Mouse (Mus musculus): ENCODE data around the gene 4930404N11Rik. TPM values are rescaled to one million over a fixed set of nuclear protein-coding genes. Genes with fewer than 3 reads are reported as not detected.

The 4930404N11Rik gene
- total RNA-seq (2015) = 0.59 and 0.99 TPM in 2 replicates
- 0.92 and 2.2 TPM in 2 replicates for total RNA-seq (2017)

DNA sequence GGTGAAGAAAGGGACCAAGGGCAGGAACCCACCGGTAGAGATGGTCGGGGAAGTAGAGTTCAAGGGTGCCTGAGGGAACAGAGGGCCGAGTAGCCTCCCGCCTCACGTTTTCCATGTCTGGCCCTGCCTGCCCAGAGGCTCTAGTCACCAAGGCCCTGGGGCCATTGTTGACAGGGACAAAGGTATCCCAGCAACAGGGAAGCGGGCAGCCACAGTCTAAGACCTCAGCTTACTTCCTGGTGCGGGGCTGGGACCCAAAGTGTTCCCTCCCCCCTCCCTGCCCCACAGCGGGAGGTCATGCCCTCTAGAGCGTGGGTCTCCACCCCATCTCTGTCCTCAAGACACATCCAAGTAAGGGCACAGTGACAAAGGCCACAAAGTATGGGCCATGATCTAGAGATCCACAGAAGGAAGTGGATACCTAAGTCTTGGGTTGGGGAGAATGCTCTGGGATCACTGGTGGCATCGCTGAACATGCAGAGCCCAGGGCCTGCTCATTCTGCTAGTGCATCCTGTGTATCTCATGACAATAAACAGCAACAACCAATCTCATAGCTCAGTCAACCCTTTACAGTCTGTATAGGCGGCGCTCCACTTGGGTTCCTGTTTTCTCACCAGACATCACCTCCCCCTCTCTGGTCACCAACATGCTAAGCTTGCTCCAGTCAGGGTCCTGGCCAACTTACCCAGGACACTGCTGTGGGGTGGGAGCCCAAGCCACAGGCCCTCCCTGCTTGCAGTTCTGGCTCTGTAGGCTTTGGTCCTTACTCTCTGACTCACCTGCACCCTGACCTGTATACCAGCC is at the start of gene 4930404N11Rik:
Gene 4930404N11Rik (minus strand): TSS at position 145 of the 805 bp plus-strand sequence.
- peak; percentile 9 for ATAC-seq (replicated peaks; ENCODE audit: poor library complexity)

DNA sequence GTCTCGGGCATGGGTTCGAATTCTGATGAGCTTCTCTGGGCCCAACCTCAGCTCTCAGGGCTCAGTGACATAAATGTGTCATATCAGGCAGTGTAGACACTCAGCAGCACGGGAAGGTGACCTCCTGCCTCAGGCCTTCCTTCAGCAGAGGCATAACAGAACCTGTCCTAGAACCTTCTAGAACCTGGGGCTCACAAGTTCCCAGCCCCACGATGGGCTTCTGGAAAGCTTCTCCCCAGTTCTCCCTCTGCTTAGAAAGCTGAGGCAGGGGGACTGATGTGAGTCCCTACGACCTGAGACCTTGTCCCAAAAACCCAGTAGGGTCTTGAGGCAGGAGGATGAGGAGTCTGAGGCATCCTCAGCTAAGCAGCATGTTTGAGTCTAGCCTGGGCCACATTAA is 49.5 kb upstream of the 4930404N11Rik start:
- ATAC-seq (replicated peaks; ENCODE audit: poor library complexity) = no peak

DNA sequence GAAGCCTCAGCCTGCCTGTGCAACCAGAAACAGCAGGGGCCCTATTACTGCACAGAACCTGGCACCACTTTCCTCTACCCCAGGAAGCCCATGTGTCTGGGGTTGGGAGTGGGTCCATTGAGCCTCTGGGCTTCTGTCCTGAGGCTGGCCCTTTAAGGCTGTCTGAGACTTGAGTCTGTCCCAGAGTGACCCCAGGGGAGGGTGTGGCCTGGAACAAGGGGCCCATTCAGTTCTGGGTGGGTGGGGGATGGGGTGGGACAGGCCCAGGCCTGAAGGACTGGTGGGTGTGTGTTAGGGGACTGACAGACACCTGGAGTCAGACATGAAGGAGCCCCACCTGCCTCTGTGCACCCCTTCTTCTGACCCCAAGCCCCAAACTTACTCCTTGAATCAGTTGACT is 49.1 kb upstream of the 4930404N11Rik start:
- no peak for ATAC-seq (replicated peaks; ENCODE audit: poor library complexity)

DNA sequence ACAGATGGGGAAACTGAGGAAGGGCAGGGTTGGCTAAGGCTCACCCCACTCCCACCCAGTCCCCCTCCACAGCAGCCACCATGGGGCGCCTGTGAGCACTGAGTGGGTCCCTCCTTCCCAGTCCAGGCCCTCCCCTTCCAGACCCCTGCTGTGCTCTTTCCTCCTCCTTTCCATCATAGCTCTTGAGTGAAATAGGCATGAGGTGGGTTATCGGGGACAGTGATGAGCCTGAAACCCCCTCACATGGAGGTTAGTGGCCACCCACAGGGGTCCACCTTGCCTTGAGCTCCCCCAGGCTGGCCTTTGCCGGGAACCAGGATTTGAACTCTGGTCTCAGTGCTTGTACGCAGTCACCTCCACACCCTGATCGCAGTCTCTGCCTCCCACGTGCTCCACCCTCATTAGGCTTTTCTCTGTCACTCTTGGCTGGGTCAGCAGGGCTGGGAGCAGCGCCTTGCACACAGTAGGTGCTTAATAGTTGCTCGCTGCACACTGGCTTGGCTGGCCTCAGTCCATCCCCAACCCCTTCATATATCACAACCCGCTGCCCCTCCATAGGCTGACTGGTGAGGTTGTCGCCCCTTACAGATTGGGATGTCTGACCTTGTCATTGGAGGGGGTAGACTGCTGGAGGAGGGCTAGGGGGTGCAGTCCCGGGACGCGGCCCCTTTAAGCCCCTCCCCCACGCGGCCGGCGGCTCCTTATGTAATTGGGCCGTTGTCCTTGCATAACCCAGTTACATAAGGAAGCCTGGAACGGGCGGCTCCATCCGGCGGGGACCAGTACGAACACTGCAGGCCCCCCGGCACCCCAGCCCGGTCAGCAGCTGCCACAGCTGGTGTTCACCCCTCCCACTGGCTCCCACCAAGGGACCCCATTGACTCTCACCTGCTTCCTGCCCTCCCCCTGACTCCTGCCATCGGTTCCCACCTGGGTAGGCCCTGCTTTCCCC is 48.0 kb upstream of the 4930404N11Rik start:
- ATAC-seq (replicated peaks; ENCODE audit: poor library complexity) = peak; percentile 60

DNA sequence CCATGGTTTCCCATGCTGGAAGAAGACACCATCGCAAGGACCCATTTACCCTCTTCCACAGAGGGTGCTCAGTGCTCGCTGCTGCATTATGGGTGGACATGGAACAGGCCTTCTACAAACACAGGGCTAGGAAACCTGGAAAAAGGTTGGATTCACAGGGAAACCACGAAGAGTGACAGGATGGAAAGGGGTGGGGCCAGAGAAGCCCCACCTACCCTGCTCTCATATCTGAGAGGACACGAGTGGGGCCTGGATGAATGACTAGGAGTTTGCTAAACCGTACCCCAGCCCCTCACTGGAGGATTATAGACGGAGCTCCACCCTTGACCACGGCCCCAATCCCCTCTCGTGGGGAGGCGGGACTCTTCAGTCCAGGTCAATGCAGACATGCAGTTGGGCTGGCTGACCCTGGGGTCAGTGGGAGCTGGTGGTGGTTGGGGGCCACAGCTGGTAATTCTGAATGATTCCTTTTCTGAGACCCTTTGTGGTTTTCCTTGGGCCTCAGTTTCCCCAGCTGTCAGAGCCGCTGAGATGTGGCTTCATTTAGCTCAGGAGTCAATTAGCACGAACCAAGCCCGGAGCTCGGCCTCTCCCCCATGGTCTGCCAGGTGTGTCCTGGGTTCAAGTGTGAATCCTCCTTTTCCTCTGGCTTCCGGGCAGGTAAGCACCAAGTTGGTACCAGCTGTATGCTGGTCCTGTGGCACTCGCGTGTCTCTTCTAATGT is 47.1 kb upstream of the 4930404N11Rik start:
- no peak for ATAC-seq (replicated peaks; ENCODE audit: poor library complexity)

DNA sequence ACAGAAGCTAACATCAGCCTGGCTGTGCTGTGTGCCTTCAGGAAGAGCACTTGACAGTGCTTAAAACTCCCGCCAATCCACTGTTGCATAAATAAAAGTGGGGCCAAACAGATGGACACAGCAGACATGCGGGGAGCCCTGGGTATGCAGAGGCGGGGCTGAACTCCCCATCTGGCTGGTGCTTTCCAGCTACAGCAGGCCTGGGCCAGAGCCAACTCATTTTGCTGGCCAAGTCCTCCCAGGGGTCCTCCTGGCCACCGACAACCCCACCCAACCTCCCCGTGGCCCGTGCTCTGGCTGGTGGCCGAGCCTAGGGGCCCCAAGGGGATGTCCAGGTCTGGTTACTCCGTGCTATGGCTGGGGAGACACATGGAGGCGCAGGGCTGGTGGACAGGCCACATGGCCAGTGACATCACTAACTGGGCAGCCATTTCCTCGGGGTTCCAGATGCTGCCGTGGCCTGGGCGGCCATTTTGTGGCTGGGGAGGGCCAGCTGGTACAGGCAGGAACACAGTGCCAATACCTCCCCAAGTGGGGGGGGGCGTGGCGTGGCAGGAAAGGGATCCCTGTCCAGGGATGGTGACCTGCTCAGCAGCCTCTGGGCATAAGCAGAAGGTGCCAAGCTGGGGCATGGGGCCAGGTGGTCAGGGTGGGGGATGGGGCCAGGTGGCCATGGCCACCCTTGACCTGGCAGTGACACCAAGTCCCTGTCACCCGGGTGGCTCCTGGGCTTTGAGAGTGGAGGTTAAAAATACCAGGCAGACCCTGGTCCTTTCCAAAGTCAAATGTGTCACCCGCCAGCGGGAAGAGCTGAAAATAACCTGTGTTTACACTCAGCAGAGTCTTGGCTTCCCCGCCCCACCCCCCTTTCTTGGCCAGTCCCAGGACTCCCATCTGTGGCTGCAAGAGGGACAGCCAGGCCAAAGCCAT is 46.1 kb upstream of the 4930404N11Rik start:
- no peak for ATAC-seq (replicated peaks; ENCODE audit: poor library complexity)

DNA sequence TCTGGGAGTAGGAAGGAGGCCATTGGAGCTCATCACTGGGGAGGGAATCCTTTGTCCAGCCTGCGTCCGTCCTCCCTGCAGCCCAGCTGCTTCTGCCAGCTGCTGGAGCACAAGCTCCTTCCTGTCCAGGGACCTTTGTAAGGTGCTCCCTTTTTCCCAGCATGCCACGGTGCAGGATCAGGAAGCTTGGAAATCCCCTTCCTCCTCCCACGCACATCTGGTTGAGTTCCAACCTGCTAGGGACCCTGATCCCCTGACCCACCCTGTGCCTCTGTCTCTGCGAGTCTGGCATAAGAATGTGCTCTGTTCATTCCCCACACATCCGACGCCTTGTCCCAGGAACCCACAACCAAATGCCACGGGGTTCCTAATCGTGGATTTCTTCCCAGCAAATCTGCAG is 45.4 kb upstream of the 4930404N11Rik start:
- no peak for ATAC-seq (replicated peaks; ENCODE audit: poor library complexity)

DNA sequence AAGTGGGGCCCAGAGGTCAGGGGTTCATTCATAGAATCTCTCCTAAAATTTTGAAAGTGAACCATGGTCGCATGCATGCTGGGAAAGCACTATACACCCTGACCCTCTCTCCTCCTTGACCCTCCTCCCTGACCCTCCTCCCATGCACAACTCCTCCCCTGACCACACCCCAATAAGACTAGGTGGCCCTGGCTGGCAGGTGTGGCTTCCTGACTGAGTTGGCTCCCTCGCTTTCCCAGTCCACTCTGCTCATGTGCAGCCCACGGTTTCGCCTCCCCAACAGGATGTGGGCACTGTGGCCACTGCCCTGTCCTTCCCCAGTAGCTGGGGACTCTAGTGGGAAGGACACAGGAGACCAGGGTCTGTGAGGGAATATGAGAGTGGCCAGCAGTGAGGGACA is 44.7 kb upstream of the 4930404N11Rik start:
- no peak for ATAC-seq (replicated peaks; ENCODE audit: poor library complexity)

DNA sequence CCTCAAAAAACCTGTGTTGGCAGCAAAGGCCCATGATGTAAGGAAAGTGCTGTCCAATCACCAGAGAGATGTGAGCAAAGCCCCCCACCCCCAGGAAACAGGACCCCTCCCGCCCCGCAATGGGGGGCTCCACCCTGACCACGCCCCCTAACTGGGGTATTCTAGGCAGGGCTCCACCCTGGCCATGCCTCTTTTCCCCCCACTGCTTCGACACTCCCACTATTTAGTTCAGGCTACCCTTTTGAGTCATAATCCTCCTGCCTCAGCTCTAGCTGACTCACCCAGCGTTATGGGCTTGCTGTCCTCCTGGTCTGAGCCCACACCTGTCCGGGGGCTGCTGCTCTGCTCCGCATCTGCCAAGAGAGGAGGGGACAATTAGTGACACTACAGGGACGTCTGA is 43.7 kb upstream of the 4930404N11Rik start:
- no peak for ATAC-seq (replicated peaks; ENCODE audit: poor library complexity)

DNA sequence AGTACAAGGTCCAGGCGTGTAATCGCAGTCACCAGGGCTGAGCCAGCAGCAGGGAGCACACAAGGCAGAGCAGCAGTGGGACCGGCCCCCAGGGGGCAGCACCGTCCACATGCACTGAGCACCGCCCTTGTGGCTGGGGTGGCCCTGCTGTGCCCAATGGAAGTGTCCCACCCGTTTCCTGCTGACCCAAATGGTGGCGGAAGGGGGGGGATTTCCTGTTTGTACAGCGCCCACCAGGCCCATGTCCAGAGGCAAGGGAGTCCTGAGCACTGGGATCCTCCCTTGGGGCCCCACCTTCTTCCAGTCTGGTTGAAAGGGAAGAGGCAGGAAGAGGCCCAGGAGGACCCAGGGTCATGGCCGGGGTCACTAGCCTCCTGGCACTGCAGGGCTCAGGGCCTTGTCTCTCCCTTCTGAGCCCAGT is 43.3 kb upstream of the 4930404N11Rik start:
- ATAC-seq (replicated peaks; ENCODE audit: poor library complexity) = peak; percentile 68

DNA sequence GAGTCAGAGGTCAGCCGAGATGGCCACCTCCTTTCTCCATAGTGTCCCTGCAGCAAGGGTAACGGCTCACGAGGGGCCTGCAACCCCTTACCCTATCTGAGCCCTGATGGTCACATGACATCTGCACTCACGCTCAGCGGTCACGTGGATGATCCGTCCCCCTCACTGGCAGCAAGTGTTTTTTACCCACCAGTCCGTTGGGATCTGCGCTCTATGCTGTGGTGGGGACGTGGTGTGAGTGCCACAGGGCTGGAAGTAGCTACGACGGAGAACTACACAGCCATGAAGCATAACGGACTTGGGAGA is 42.8 kb upstream of the 4930404N11Rik start:
- ATAC-seq (replicated peaks; ENCODE audit: poor library complexity) = no peak

DNA sequence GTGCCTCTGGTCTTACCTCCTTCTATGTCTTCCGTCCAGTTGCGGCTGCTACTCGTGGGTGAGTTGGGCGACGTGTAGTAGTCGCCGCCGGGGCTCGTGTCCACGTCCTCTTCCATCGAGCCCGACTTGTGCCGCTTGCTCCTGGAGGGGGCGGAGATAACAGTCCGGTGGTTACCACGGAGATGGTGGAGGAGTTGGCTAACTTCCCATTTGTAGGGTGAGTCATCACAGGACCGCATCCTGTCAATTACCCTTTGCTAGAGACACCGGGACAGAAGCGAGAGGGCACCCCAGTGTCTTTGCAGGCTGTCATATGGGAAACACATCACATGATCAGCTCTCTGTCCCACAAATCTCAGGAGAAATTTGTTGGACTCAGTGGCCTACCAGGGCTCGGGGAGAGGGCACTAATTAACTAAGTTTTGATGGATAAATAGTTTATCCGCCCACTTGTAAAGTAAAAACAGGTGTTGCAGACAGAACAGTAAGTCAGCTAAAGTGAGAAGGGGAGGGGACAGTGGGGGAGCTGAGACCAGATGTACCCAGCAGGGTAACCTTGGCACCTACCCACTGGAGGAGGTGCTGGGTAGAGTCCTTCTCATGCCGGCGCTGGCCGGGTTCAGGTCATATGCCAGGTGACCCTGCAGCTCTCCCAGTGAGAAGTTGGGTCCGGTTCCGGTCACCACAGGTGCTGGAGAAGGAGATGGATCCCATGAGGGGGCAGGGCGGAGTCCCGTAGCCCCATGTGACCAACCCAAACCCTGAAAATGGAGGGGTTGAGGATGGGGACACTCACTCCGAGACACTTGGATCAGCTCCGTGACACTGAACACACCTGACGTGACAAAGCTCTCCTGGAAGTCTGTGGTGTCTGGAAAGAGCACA is 42.2 kb upstream of the 4930404N11Rik start:
- ATAC-seq (replicated peaks; ENCODE audit: poor library complexity) = peak; percentile 68

DNA sequence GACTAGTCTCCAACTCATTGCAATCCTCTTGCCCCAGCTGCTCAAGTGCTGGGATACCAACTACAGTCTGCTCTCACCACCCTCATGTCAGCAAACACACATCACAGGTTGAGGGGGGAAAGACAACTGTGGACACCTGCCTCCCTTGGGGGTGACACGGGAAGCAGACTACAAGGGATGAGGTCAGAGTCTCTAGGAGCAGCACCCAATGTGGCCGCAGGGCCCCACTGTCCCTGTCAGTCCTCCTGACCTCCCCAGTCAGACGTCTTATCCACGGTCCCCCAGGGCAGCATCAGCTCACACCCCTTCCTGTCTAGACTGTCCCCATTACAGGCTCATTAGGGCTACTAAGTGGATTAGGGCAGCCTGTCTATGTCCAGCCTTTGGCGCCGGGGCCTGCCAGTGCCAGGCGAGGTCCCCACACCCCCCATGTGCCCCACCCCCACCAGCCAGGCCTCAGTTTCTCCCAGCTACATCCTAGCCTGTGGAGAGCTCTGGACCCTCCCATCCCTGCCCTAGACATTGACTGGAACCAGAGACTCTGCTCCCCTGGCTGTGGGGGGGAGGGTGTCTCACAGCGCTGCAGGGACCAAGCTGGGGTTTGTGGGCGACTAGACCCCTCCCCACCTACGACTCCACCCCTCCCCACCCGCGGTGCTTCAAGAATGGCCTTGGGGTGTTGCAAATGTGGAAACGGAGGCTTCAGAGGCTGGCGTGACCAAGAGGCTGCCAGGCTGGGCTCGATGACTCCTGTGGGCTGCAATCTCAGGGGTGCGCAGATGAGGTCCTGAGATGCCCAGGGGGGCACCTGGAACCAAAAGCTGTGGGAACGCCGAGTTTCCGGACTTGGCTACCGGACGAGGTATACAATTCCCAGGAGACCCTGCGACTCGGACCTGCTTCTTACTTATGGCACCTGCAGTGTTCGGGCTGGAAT is 41.2 kb upstream of the 4930404N11Rik start:
- no peak for ATAC-seq (replicated peaks; ENCODE audit: poor library complexity)

DNA sequence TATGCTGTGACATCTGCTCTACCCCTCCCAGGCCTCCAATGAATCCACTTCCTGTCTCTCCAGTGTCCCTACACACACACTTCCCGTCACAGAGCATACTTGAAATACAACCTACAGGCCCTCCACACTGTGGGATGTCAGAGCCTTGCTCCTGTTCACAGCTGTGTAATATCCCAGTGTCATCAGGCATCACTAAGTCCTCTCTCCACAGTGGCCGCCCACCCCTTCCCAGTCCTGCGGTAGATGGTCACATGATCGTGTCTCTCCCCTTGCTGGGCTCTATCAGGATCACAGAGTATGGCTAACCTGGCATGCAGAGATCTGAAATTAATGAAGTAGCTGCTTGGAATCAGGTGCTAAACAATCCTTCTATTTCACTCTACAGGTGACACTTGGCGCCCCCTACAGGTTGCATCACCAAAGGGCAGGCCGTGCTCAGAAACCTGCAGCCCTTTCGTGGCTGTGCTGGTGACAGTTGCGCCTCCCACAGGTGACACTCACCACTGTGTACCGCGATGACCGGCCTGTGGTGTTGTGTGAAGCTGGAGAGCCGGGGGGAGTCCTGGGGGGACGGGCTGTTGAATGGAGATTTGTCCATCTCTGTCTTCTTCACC is 40.1 kb upstream of the 4930404N11Rik start:
- peak; percentile 21; the same call in 1 of the 2 replicates for ATAC-seq (replicated peaks; ENCODE audit: poor library complexity)

DNA sequence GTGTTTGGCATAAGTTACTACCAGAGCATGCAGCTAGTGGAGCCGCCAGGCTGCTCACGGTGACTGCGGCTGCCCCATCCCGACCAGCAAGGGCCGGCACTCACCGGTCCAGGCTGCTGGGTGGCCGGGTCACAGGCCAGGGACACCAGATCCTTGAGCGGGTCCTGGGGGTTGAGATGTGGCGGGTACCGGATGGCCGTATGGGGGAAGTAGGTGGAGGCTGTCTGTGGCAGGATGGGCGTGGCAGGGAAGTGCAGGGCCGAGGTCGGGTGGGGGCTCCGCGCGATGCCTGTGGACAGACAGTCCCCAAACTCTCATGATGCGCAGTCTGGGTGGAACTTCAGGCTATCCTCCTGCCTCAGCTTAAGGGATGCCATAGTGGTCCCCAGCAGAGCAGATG is 39.1 kb upstream of the 4930404N11Rik start:
- 0 out of 2 replicates have a peak, but pooled peaks have one; percentile 7 for ATAC-seq (replicated peaks; ENCODE audit: poor library complexity)

DNA sequence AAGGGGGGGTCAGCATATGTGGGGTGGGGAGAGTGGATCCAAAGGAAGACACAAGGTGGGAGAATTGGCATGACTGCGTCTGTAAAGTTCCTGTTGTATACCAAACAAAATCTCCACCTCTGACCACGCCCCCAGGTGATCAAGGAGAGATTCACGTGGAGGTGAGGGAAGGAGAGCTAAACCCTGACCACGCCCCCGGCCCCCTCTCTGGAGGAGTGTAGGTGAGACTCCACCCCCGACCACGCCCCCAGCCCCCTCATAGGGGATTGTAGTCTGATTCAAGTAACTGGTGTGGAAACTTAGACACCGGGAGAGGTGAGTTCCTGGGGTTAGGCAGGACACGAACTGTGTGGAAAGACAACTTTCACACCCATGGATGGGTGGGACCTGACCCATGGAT is 38.5 kb upstream of the 4930404N11Rik start:
- no peak for ATAC-seq (replicated peaks; ENCODE audit: poor library complexity)

DNA sequence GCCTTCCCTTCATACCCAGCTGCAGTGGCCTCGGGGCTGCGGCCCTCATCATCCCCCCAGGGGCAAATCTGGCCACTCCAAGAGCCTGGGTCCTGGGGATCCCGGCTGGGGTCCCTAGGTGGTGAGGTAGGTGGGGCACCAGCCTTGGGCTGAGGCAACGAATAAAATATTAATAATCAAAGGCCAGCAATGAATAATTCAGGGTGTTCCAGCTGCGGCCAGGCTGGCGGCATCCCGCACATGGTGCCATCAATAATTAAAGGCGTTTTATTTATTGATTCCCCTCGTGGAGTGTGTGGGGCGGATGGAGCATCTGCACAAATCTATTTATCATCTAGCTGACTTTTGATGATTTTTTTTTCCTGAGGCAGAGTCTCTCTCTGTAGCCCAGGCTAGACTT is 37.9 kb upstream of the 4930404N11Rik start:
- ATAC-seq (replicated peaks; ENCODE audit: poor library complexity) = no peak
